Mouse (Mus musculus) T-cell, adult 2 months (primary cell): Measurements from ENCODE around the gene Tbc1d8b.
"Not testable (repeated sequence)": the region's sequence is repeated elsewhere in the genome, so short reads cannot be mapped to it uniquely, and the experiment has no call there.

Source experiments
- DNase-seq: peaks from one replicate; pipeline ENCODE4 v3.0.0; 2022; ENCODE audit warnings: low spot score

Gene Tbc1d8b

GRCm38 (mm10) chrX:139684775-139685695 is at the start of gene Tbc1d8b:
Gene Tbc1d8b (plus strand): TSS chrX:139684996.
- DNase-seq = peak; percentile 68

GRCm38 (mm10) chrX:139639744-139640143 is 45.1 kb upstream of the Tbc1d8b start:
- DNase-seq = no peak

GRCm38 (mm10) chrX:139640418-139640817 is 44.4 kb upstream of the Tbc1d8b start:
- DNase-seq = no peak

GRCm38 (mm10) chrX:139652226-139652625 is 32.6 kb upstream of the Tbc1d8b start:
- no peak for DNase-seq

- no peak for DNase-seq
Measured at GRCm38 (mm10) chrX:139653292-139653691, 31.5 kb upstream of the Tbc1d8b start.

GRCm38 (mm10) chrX:139654350-139655063 is 30.3 kb upstream of the Tbc1d8b start:
- DNase-seq = no peak

- no peak for DNase-seq
Measured at GRCm38 (mm10) chrX:139662111-139662510, 22.7 kb upstream of the Tbc1d8b start.

- no peak for DNase-seq
Measured at GRCm38 (mm10) chrX:139665829-139666228, 19.0 kb upstream of the Tbc1d8b start.

GRCm38 (mm10) chrX:139684410-139684774 is 404 bp upstream of the Tbc1d8b start:
- DNase-seq = no peak

- no peak for DNase-seq
Measured at GRCm38 (mm10) chrX:139714381-139714780, 29.6 kb downstream of the Tbc1d8b start, which contains the start of gene Gm15013. Gene Gm15013 (minus strand): TSS chrX:139714481.

GRCm38 (mm10) chrX:139722350-139722749 is 37.6 kb downstream of the Tbc1d8b start:
- DNase-seq = no peak

GRCm38 (mm10) chrX:139730541-139730940 is 45.7 kb downstream of the Tbc1d8b start:
- no peak for DNase-seq

- DNase-seq = no peak
Measured at GRCm38 (mm10) chrX:139737066-139737465, 52.3 kb downstream of the Tbc1d8b start.

GRCm38 (mm10) chrX:139751855-139752254 is 67.1 kb downstream of the Tbc1d8b start:
- DNase-seq = peak; percentile 15

- DNase-seq = not testable (repeated sequence)
Measured at GRCm38 (mm10) chrX:139758634-139759033, 73.8 kb downstream of the Tbc1d8b start.

- peak; percentile 1 for DNase-seq
Measured at GRCm38 (mm10) chrX:139762546-139762945, 77.8 kb downstream of the Tbc1d8b start.

GRCm38 (mm10) chrX:139769975-139770637 is 85.3 kb downstream of the Tbc1d8b start:
- no peak for DNase-seq

- DNase-seq = peak; percentile 28
Measured at GRCm38 (mm10) chrX:139774309-139775083, 89.7 kb downstream of the Tbc1d8b start.

GRCm38 (mm10) chrX:139775084-139775612 is 90.4 kb downstream of the Tbc1d8b start:
- DNase-seq = no peak

GRCm38 (mm10) chrX:139777357-139777756 is 92.6 kb downstream of the Tbc1d8b start:
- no peak for DNase-seq

- no peak for DNase-seq
Measured at GRCm38 (mm10) chrX:139778886-139779285, 94.1 kb downstream of the Tbc1d8b start.
